Mouse (Mus musculus) testis, postnatal 14 days (tissue): Measurements from ENCODE around the gene Dus4l.

Experiments used
- DNase-seq: peaks from one replicate; pipeline ENCODE4 v3.0.0; 2021; ENCODE audit warnings: low spot score

Dus4l gene

GRCm38 (mm10) chr12:31592011-31592410 is 62.6 kb downstream of the Dus4l start:
- no peak for DNase-seq
